ENCODE assay signal across 18 mouse cellular contexts in the genomic region with DNA sequence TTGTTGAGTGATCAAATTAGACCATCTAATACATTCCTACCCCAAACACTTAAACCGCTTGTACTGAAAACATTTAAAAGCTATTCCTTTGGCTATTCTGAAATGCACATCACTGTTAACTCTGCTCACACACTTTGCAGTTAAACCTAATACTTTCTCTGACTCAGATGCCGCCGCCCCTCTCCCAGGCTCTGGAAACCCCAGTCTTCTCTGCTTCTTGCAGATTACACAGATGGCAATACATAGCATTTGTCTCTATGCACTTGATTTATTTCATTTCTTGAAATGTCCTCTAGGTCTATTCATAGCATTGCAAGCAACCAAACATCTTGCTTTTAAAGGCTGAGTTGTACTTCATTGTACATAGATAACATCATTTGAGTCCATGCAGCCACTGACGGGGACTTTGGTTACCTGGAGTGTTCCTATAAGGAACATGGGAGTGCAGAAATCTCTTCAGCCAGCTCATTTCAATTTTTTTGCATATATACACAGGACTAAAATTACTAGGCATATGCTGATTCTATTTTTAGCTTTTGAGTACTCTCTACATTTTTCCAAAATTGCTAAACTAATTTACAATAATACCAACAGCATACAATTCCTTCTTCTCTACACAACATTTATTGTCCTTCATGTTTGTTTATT.
DNase-seq lines count a peak whose midpoint lies in the region.
"Had no signal": no experiment of that assay in that cellular context is flagged by ENCODE, and none has a peak within 500 bp of the region (broad histone marks: within the 10 kb centered on the region; RNA-seq: fewer than 3 reads in every experiment).

No protein-coding gene starts in this region.

- DNase-seq in layer of hippocampus, adult 9-11 months, result peak; percentile 14
- DNase-seq in layer of hippocampus, postnatal 25 days (ENCODE audit: extremely low spot score in 1 of 2, low spot score in 1 of 2), result no peak
- DNase-seq in right cerebral cortex, adult 2 months (ENCODE audit: low spot score in 2 of 2), result peak; percentile 19 to 21
- no peak for DNase-seq in right cerebral cortex, postnatal 25 days
- peak; percentile 53 to 58 for DNase-seq in right cerebral cortex, postnatal 10 days (ENCODE audit: low spot score in 2 of 2)
- no peak for DNase-seq in urinary bladder, postnatal 10 days (ENCODE audit: low spot score)
- DNase-seq: adrenal gland, postnatal 25 days; B cell, adult 2 months; cerebellum, adult 18-20 months; cerebellum, postnatal 14 days; gastrocnemius, postnatal 25 days; heart, adult 11 months; heart, postnatal 36 days; kidney, adult 8-10 months; kidney, postnatal 10 days; liver, postnatal 0 days; lung, postnatal 4 days; thymus, postnatal 4 days had no signal

Comparison
In these comparisons a context has a peak if more than half of its experiments do, and no peak if none do; other contexts are left out.
1. DNase-seq: peak in layer of hippocampus, adult 9-11 months (single experiment), right cerebral cortex, adult 2 months (2 of 2) and right cerebral cortex, postnatal 10 days (2 of 2); none in layer of hippocampus, postnatal 25 days (0 of 2), right cerebral cortex, postnatal 25 days (single experiment) and urinary bladder, postnatal 10 days (single experiment).